Mouse (Mus musculus) CD4-positive naive resting alpha-beta T cell, adult 57 days (primary cell): Measurements from ENCODE around the gene R3hdm2. TPM values are rescaled to one million over a fixed set of nuclear protein-coding genes. Genes with fewer than 3 reads are reported as not detected.

Experiments used
- total RNA-seq: library from RNA; stranded (reverse); gene quantifications from one replicate; pipeline ENCODE4 v1.2.4, GENCODE M21; 2023

Gene R3hdm2
- 103 TPM for total RNA-seq

GRCm38 (mm10) chr10:127380251-127380691 lies at the start of gene R3hdm2:
R3hdm2 (plus strand) TSS chr10:127380327.

GRCm38 (mm10) chr10:127341891-127342639 lies 38.1 kb upstream of the R3hdm2 start, which contains the start of gene Gli1:
Gli1 (minus strand) TSS chr10:127341974.

GRCm38 (mm10) chr10:127353909-127354895 lies 25.9 kb upstream of the R3hdm2 start, which contains the start of gene Inhbe:
Inhbe (minus strand) TSS chr10:127354411.

GRCm38 (mm10) chr10:127369834-127370820 lies 10.0 kb upstream of the R3hdm2 start, which contains the start of gene Inhbc:
Inhbc (minus strand) TSS chr10:127370431.

DNA sequence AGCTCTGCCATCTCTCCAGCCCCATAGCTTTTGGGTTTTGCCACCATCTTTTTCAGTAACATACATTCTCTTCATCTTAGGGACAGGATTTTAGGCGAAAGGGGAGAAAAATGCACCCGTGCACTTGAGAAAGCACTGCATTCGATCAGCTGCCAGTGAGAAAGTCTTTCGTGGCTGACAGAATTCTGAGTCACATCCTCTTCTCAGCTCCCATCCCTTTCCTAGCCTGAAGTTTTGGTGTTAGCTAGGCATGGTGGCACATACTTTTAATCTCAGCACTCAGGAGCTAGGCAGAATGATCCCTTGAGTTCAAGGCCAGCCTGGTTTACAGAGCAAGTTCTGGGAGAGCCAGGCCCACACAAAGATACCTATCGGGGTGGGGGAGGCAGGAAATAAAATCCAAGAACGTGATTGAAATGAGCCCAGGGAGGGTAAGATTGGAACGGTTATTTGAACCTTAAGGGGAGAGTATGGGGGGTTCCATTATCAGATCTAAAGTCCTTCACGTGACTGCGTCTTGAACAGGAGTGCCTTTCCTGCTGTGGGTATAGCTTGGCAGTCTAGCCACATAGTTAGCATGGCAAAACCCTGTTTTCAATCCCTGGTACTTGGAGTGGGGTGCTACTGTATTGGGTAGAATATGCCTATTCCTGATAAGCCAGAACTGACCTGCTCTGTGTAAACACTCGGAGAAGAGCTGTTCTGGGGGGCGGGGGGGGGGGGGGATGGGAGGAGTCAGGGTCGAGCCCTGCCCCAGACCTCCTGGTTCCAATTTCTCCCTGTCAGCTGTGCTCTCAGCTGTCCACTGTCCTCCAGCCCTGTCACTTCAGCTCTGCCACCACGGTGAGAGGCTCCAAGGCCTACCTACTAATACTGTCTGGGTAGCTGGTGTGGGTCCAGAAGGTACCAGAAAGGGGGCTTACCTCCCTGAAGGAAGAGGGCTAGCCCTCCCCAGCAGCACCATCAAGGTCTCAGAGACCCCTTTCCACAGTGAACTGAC lies 121.1 kb downstream of the R3hdm2 start, which contains the start of gene Stac3:
Stac3 (plus strand) TSS at position 793 of the 1,000 bp plus-strand sequence.

GRCm38 (mm10) chr10:127514764-127515163 lies 134.6 kb downstream of the R3hdm2 start, which contains the start of gene Ndufa4l2:
Ndufa4l2 (plus strand) TSS chr10:127514967.

GRCm38 (mm10) chr10:127522088-127522581 lies 142.0 kb downstream of the R3hdm2 start, which contains the start of gene Shmt2:
Shmt2 (minus strand) TSS chr10:127522444.

DNA sequence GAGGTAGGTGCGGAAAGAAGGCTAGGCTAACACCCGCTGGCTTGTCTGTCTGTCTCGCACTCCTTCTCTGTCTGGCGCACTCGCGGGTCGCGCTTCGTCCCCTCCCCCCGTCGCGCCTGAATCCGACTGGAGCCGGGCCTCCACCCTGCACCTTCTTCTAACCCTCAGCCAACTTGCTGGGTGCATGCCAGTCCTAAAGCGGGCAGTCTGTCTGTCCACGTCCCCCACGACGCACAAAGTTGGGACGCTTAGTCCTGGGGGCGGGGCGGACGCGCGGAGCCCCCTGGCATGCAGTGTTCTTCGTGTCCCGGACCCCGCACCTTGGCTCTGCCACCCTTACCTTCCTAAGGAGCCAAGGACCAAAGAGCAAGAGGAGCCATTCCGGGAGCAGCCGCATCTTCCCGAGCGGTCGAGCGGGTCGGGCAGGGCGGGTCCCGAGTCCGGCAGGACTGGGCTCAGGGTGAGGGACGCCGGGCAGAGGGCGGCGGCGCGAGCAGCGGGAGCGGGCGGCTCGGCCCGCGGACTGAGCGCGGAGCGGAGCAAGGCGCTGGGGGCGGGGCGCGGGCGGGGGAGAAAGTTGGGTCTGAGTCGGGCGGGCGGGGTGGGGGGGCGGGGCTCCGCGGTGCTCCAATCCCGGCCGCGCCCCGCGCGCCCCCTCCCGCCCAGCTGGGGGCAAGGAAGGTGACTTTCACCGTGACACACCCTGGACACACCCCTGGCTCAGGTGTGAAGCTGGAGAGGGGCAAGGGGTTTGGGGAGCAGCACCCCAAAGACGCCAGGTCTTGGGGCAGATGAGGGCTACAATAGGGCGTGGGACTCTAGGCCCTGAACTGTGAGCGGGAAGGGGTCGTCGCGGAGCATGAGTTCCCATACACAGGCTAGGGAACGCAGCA lies 154.2 kb downstream of the R3hdm2 start, which contains the start of gene Nxph4:
Nxph4 (minus strand) TSS at position 524 of the 893 bp plus-strand sequence.

Other genes with a start within 250 kb of the R3hdm2 start
- 652 TPM for gene B4galnt1, start 215.1 kb upstream of the R3hdm2 start, total RNA-seq
- gene Slc26a10, start 199.7 kb upstream of the R3hdm2 start, total RNA-seq, result 1.8 TPM
- 2.2 TPM for gene Arhgef25, start 190.2 kb upstream of the R3hdm2 start, total RNA-seq
- 65.3 TPM for gene Dtx3, start 184.6 kb upstream of the R3hdm2 start, total RNA-seq
- 40.5 TPM for gene Pip4k2c, start 168.7 kb upstream of the R3hdm2 start, total RNA-seq
- gene Kif5a, start 117.0 kb upstream of the R3hdm2 start, total RNA-seq, result 0.44 TPM
- 104 TPM for gene Dctn2, start 114.0 kb upstream of the R3hdm2 start, total RNA-seq
- gene Mbd6, start 91.3 kb upstream of the R3hdm2 start, total RNA-seq, result 106 TPM
- 51.3 TPM for gene Mars, start 68.5 kb upstream of the R3hdm2 start, total RNA-seq
- gene Arhgap9, start 58.4 kb upstream of the R3hdm2 start, total RNA-seq, result 300 TPM
- not detected for gene Gli1, start 38.4 kb upstream of the R3hdm2 start, total RNA-seq
- gene Inhbe, start 25.9 kb upstream of the R3hdm2 start, total RNA-seq, result not detected
- not detected for gene Inhbc, start 9.9 kb upstream of the R3hdm2 start, total RNA-seq
- 6.2 TPM for gene Stac3, start 121.4 kb downstream of the R3hdm2 start, total RNA-seq
- not detected for gene Ndufa4l2, start 134.6 kb downstream of the R3hdm2 start, total RNA-seq
- gene Shmt2, start 142.1 kb downstream of the R3hdm2 start, total RNA-seq, result 70.1 TPM
- gene Nxph4, start 154.2 kb downstream of the R3hdm2 start, total RNA-seq, result not detected
- gene Lrp1, start 240.8 kb downstream of the R3hdm2 start, total RNA-seq, result 9.4 TPM